Mouse (Mus musculus) kidney, postnatal 4 days (tissue): ENCODE results near the gene Ly6g6c.

ENCODE experiments used
- DNase-seq, 2 experiments: peaks; one replicate each; pipeline ENCODE4 v3.0.0; 2021; ENCODE audit warnings: mixed read lengths in 2 of 2

The Ly6g6c gene

DNA sequence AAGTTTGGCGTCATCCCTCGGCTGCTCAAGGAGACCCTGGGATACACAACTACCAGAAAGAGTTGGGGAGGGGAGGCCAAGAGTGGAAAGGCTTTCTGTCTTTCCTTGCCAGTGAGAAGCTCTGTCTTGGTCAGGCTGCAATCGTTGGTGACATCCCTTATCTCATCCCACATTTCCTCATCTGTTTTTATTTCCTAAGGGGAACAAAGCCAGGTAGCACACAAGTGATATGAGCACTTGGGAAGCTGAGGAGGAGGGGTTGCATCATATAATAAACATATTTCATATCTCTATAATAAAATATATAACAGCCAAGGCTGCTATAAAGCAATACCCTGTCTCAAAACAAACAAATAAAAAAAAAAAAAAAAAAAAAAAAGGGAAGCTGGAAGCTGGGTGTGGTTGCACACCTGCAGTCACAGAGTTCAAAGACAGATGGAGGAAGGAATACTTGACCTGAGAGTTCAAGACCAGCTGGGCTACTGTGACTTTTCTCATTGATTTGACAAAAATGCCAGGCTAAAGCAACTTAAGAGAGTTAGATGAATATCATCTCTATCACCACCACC, 18.8 kb downstream of the Ly6g6c start:
- no peak for DNase-seq

DNA sequence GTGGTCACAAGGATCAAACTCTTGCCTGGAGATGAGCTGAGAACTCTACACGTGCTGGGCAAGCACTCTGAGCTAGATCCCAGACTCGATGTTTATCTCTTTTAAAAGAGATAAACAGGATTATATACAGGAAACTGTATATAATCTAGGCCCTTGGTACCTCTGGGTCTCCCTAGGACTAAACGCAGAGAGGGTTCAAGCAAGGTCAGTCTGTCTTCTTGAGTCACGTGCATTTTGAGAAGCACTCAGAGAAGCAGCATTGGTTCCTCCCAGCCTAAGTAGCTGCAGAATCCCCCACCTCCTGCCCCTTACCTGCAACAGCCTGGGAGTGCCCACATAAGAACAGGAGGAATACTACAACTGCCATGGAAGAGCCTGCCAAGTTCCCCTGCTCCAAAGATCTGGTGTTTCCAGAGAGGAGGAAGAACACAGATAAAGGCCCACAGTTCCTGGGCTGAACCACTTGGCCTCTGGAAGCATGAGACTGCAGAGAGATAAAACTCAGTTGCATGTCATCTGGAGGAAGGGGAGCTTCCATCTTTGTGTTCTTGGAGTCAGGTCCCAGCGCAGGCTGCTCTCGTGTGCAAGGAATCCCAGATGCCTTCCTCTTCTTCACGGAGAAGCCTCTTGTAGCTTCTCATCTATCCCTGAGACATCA, 20.1 kb downstream of the Ly6g6c start, which contains the start of gene Ly6g6f:
Gene Ly6g6f, minus strand, starts transcription at position 403 of the 658 bp plus-strand sequence.
- DNase-seq = no peak

DNA sequence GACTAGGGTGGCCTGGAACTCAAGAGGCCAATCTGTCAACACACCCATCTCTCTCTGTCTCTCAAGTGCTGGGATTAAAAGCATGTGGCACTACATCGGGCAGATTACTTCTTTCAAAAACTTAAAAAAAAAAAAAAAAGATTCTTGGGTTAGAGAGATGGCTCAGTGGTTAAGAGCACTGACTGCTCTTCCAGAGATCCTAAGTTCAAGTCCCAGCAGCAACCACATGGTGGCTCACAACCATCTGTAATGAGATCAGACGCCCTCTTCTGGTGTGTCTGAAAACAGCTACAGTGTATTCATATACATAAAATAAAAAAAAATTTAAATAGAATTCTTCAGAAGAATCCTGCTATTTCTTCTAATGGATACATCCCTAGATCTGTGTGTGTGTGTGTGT, 23.0 kb downstream of the Ly6g6c start:
- no peak for DNase-seq

GRCm38 (mm10) chr17:35088825-35089644, 23.8 kb downstream of the Ly6g6c start, which contains the start of gene Abhd16a:
Abhd16a (plus strand) TSS chr17:35089263.
- DNase-seq = peak; percentile 96 to 98

- no peak for DNase-seq
Measured at GRCm38 (mm10) chr17:35090166-35090932, 25.2 kb downstream of the Ly6g6c start.

DNA sequence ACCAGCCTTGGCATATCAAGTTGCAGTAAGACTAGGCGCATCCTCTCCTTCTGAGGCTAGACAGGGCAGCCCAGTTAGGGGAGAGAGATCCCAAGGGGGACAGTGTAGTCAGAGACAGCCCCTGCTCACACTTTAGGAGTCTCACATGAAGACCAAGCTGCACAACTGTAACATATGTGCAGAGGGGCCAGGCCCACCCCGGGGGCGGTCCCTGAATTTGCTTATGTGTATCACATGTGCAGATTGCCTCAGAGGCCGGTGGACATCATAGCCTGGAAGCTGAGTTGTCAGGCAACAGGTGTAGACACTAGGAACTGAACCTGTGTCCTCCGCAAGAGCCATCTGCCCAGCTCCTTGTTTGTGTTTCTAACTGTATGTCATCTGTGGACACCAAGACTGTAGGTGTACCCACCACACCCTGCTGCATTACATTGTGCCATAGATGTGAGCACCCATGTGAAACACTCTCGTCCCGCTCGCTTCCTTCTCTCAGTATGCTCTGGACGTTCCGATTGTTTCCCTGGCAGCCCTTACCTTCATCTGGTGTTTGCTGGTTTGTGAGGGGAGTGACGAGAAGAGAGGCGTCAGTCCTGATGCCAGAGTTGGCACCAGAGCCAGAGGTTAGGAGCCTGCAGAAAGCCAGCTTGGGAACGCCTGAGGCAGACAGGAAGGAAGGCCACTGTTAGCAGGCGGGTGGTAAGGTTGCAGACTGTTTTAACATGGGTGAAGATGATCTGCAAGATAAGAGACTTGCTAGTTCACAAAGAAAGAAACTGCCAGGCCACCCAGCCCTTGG, 27.4 kb downstream of the Ly6g6c start:
- DNase-seq = no peak

GRCm38 (mm10) chr17:35094475-35095365, 29.5 kb downstream of the Ly6g6c start:
- no peak for DNase-seq

DNA sequence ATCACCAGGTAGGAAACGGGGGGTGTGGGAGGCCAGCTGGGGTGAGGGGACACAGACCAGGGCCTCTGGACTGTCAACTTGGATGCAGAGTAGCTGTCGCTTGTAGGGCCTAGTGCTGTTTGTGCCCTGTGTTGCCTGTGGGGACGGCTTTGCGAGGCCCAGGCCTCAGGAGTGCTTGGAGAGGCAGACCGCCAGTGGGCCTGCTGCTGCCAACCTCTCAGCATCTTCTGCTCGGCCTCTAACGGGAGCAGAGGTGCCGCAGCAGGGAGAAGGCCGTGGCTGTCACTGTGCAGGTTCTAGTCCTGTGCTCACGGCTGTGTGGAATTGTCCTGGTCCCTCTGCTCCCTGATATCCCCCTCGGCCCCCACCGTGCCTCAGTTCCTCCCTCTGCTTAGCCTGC, 31.4 kb downstream of the Ly6g6c start:
- DNase-seq = no peak

GRCm38 (mm10) chr17:35097164-35097655, 32.0 kb downstream of the Ly6g6c start:
- peak; percentile 69 to 75 for DNase-seq

DNA sequence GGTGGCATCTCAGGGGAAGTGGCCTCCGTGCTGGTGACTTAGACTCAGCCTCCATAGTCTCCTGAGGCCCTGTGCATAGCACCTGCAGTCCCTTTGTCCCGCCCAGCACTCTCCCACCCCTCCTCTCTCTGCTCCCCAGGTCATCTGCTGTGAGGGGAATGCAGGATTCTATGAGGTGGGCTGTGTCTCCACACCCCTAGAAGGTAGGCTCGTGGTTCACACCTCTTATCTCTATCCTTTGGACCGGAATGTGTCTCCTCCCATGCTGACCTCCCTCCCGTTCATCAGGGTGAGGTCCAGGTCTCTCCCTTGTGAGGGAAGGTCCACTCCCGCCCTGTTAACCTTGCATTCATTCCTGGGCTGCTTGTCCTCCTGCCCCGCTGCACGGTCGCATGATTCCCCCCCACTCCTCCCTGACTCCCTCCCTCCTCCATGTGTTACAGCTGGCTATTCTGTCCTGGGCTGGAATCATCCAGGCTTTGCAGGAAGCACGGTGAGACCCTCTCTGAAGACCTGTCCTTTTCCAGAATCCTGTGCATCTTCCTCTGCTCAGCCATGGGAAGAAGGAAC, 35.1 kb downstream of the Ly6g6c start:
- peak; percentile 60 to 78 for DNase-seq

DNA sequence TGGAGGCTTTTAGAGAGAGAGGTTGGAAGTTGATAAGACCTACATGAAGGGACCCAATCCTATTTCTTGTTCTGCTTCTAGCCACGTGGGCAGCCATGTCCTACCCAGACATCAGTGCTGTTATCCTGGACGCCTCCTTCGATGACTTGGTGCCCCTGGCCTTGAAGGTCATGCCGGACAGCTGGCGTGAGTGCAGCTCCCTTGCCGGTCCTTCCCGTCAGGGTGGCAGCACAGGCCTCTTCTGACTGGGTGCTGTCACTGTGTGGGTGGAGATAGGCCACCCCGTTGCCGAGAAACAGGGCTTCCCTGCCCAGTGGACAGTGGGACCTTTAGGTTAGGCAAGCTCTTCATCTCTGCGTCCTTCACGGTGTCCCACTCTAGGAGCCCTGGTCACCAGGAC, 36.0 kb downstream of the Ly6g6c start:
- no peak for DNase-seq

DNA sequence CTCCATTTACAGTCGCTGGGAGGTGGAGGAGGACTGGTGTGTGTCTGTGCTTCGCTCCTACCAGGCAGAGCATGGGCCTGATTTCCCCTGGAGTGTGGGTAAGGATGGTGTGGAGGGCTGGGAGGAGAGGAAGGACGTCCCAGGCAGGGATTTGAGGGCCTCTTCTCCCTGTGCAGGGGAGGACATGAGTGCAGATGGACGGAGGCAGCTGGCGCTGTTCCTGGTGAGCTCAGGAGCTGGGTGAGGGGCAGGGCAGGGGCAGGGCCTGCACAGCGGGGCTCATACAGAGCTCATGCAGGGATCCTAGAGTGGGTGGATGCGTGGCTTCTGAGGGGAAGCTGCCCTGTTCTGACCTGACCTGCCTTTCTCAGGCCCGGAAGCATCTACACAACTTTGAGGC, 37.1 kb downstream of the Ly6g6c start:
- DNase-seq = no peak

DNA sequence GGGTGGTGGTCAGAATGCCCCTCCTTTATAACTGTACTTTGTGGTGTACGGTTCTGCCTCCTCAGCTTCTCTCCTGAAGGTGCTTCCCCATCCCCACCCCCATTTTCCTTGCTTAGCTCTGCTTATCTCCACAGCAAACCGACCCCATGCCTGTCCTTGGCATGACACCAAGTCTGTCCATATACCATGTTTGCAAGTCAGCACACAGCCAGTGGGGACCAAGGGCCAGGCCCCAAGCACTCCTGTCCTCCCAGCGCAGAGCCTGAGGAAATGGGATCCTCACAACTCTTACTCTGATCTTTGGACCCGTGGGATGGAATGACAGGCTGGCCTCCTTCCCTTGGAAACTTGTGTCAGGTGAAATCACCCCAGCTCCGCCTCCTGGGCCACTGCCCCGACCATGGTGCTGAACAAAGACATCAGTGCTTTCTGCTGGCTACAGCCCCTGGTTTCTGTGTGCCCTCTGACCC, 38.1 kb downstream of the Ly6g6c start:
- DNase-seq = peak; percentile 52 to 68

DNA sequence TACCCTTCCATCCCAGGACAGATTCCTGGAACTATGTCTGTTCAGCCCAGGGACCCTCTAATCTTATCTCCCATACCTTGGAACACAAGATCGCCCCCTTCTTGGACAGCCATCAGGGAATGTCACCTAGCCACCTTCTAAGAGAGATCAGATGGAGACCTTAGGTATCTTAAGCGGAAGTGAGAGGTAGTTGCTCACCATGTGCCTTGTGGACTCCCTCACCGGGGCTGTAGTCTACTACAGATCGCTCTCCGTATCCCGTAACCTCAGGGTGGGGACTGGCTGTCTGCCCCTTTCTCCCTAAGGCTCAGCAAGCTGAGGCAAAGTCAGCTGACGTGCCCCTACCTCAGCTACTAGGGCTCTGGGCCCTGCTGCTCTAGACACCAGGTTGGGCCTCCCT, 38.9 kb downstream of the Ly6g6c start:
- DNase-seq = no peak

DNA sequence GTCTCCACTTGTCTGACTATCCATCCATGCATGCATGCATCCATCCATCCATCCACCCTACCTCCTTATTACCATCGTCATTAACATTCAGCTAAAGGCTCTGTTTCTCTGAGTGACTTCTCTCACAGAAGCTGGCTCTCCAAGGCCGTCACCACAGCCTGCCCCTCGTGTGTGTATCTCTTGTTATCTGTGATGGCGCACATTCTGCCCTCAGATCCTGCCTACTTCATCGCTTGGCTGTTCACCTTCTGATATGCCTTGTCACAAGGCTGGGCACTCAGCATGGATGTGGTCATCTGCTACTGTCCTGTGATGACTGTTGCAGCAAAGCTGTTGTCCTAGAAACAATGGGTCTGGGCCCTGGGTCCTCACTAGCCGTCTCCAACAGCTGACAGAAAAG, 39.6 kb downstream of the Ly6g6c start:
- no peak for DNase-seq

- peak; percentile 69 to 82 for DNase-seq
Measured at GRCm38 (mm10) chr17:35105740-35106389, 40.7 kb downstream of the Ly6g6c start.

- DNase-seq = no peak
Measured at GRCm38 (mm10) chr17:35106522-35106921, 41.3 kb downstream of the Ly6g6c start.

- no peak for DNase-seq
Measured at GRCm38 (mm10) chr17:35108097-35108496, 42.9 kb downstream of the Ly6g6c start, which contains the start of gene Ly6g5c. Ly6g5c (plus strand) TSS chr17:35108279.

GRCm38 (mm10) chr17:35111774-35112173, 46.6 kb downstream of the Ly6g6c start:
- no peak for DNase-seq
